Mouse (Mus musculus) myocyte (in vitro differentiated cells): Measurements from ENCODE around the gene Tvp23b.

ENCODE experiments used
- CEBPB ChIP-seq: IDR thresholded peaks from 2 replicates; pipeline ENCODE4 v1.6.1; 2011; ENCODE audit warnings: mild to moderate bottlenecking, moderate library complexity; ENCODE audit not compliant: poor library complexity, insufficient read depth, severe bottlenecking
- MAX ChIP-seq: IDR thresholded peaks from one replicate; pipeline ENCODE4 v1.6.1; 2011; ENCODE audit warnings: low read depth, mild to moderate bottlenecking, control low read depth
- MYOG ChIP-seq, 3 experiments: IDR thresholded peaks; one replicate each; pipeline ENCODE4 v1.6.1; 2011; ENCODE audit warnings: control low read depth in 2 of 3, low read depth in 2 of 3, mild to moderate bottlenecking in 2 of 3; ENCODE audit not compliant: insufficient read length in 2 of 3, control insufficient read depth in 1 of 3, insufficient read depth in 1 of 3
- POLR2A ChIP-seq: IDR thresholded peaks from one replicate; pipeline ENCODE4 v1.6.1; 2011; ENCODE audit warnings: low read depth, mild to moderate bottlenecking, control low read depth, moderate library complexity; ENCODE audit not compliant: insufficient read length
- POLR2AphosphoS2 ChIP-seq: IDR thresholded peaks from one replicate; pipeline ENCODE4 v1.6.1; 2011; ENCODE audit warnings: low read depth, control low read depth; ENCODE audit not compliant: insufficient read length
- USF1 ChIP-seq: IDR thresholded peaks from one replicate; pipeline ENCODE4 v1.6.1; 2011; ENCODE audit warnings: low read depth, mild to moderate bottlenecking, control low read depth, moderate library complexity

- TF ChIP-seq POLR2A: no peak
- TF ChIP-seq MAX: no peak
- TF ChIP-seq MYOG (IDR thresholded peaks at IDR 0.05; ENCODE audit: control insufficient read depth in 1 of 3, insufficient read depth in 1 of 3, insufficient read length in 2 of 3, low read depth in 2 of 3): no peak
- TF ChIP-seq POLR2AphosphoS2: no peak
- TF ChIP-seq CEBPB: no peak
- TF ChIP-seq USF1: no peak
Measured at GRCm38 (mm10) chr11:62916765-62917164, 37.5 kb downstream of the Tvp23b start.
